Mouse (Mus musculus): ENCODE data around the gene Rasgef1b. TPM values are rescaled to one million over a fixed set of nuclear protein-coding genes. Genes with fewer than 3 reads are reported as not detected.

Gene Rasgef1b
- polyA plus RNA-seq, 2 experiments: 4.3 to 9.2 TPM

GRCm38 (mm10) chr5:99288262-99288661 lies 440.6 kb downstream of the Rasgef1b start:
- no peaks in the 10 kb centered on the region for H3K4me1 ChIP-seq (ENCODE audit: control insufficient read depth, insufficient read depth, low read length)
- no peak overlapping the region for H3K4me3 ChIP-seq (replicated peaks; ENCODE audit: low read length)
- H3K36me3 ChIP-seq (ENCODE audit: control insufficient read depth, insufficient read depth, low read length): no peaks in the 10 kb centered on the region
- no peak for TF ChIP-seq POLR2A (IDR thresholded peaks at IDR 0.05; ENCODE audit: borderline replicate concordance, extremely low read depth, insufficient read depth, insufficient read length)
- no peak for ATAC-seq (ENCODE audit: low FRiP score, low read depth)
- 86% methylated on average over 4 of the region's 4 CpGs for WGBS
- DNase-seq (ENCODE audit: low spot score): no peak
- H3K4me2 ChIP-seq (replicated peaks; ENCODE audit: low read depth, low read length, severe bottlenecking): no peak overlapping the region
- H3K9ac ChIP-seq (ENCODE audit: low read depth, low read length, severe bottlenecking): no peak overlapping the region
- no peaks in the 10 kb centered on the region for H3K9me3 ChIP-seq (ENCODE audit: control insufficient read depth, low read length)
- no peak overlapping the region for H3K27ac ChIP-seq (replicated peaks; ENCODE audit: low read depth, low read length)
- H3K27me3 ChIP-seq (ENCODE audit: control insufficient read depth, insufficient read depth, low read length): no peaks in the 10 kb centered on the region

- TF ChIP-seq POLR2A (IDR thresholded peaks at IDR 0.05; ENCODE audit: borderline replicate concordance, extremely low read depth, insufficient read depth, insufficient read length): no peak
- Histone ChIP-seq H3K27me3 (ENCODE audit: control insufficient read depth, insufficient read depth, low read length) (no peaks in the 10 kb centered on the region), H3K27ac (replicated peaks; ENCODE audit: low read depth, low read length) (no peak overlapping the region), H3K4me1 (ENCODE audit: control insufficient read depth, insufficient read depth, low read length) (no peaks in the 10 kb centered on the region), H3K4me2 (replicated peaks; ENCODE audit: low read depth, low read length, severe bottlenecking) (no peak overlapping the region), H3K9me3 (ENCODE audit: control insufficient read depth, low read length) (no peaks in the 10 kb centered on the region), H3K36me3 (ENCODE audit: control insufficient read depth, insufficient read depth, low read length) (no peaks in the 10 kb centered on the region), H3K9ac (ENCODE audit: low read depth, low read length, severe bottlenecking) (no peak overlapping the region), H3K4me3 (replicated peaks; ENCODE audit: low read length) (no peak overlapping the region)
- 91% methylated on average over 6 of the region's 6 CpGs for WGBS
- DNase-seq (ENCODE audit: low spot score): no peak
- ATAC-seq (ENCODE audit: low FRiP score, low read depth): no peak
Measured at GRCm38 (mm10) chr5:99287647-99288185, 441.1 kb downstream of the Rasgef1b start.

DNA sequence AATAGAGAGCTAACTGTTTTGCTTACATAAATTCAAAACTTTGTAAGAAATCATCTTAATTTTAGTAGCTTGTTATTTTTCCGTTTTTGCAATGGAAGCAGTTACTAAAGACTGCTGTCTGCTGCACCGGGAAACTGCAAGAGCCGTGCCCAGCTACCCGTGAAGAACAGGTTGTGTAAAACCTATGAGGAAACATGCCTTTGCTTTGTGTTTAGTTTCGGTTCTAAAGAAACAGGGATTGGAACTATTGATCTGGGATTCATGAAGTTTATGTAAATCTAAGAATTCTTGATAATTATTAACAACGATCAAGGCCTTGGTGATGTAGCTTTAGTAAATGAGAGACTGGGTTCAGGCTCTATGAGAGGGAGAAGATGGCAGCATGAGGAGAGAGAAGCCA lies 442.3 kb downstream of the Rasgef1b start:
- no peaks in the 10 kb centered on the region for H3K27me3 ChIP-seq (ENCODE audit: control insufficient read depth, insufficient read depth, low read length)
- no peak overlapping the region for H3K9ac ChIP-seq (ENCODE audit: low read depth, low read length, severe bottlenecking)
- H3K4me1 ChIP-seq (ENCODE audit: control insufficient read depth, insufficient read depth, low read length): no peaks in the 10 kb centered on the region
- no peaks in the 10 kb centered on the region for H3K36me3 ChIP-seq (ENCODE audit: control insufficient read depth, insufficient read depth, low read length)
- H3K4me2 ChIP-seq (replicated peaks; ENCODE audit: low read depth, low read length, severe bottlenecking): no peak overlapping the region
- H3K9me3 ChIP-seq (ENCODE audit: control insufficient read depth, low read length): no peaks in the 10 kb centered on the region
- ATAC-seq (ENCODE audit: low FRiP score, low read depth) (no peak), DNase-seq (ENCODE audit: low spot score) (no peak)
- TF ChIP-seq POLR2A (IDR thresholded peaks at IDR 0.05; ENCODE audit: borderline replicate concordance, extremely low read depth, insufficient read depth, insufficient read length): no peak
- 88% methylated on average over 6 of the region's 6 CpGs for WGBS
- no peak overlapping the region for H3K4me3 ChIP-seq (replicated peaks; ENCODE audit: low read length)
- H3K27ac ChIP-seq (replicated peaks; ENCODE audit: low read depth, low read length): no peak overlapping the region

DNA sequence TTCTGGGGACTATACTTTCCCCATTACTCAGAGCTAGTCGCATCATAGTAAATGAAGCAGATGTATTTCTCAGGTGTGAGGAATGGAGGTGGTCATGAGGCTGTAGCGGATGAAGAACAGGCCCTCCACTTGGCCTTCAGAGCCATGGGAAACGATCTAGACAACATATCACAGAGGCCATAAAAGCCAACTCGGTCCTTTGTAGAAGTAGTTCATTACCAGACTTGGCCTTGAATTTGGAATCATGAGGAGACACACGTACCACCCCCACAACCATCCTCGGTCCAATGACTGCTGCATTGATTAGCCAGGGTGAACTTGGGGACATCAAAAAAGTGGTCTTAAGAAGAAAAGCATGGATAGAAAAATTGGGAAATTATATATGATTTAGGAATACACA lies 442.8 kb downstream of the Rasgef1b start:
- H3K4me3 ChIP-seq (replicated peaks; ENCODE audit: low read length): no peak overlapping the region
- no peak for DNase-seq (ENCODE audit: low spot score)
- no peaks in the 10 kb centered on the region for H3K27me3 ChIP-seq (ENCODE audit: control insufficient read depth, insufficient read depth, low read length)
- no peak overlapping the region for H3K27ac ChIP-seq (replicated peaks; ENCODE audit: low read depth, low read length)
- no peak for ATAC-seq (ENCODE audit: low FRiP score, low read depth)
- no peaks in the 10 kb centered on the region for H3K4me1 ChIP-seq (ENCODE audit: control insufficient read depth, insufficient read depth, low read length)
- no peak overlapping the region for H3K9ac ChIP-seq (ENCODE audit: low read depth, low read length, severe bottlenecking)
- WGBS: 78% methylated on average over 6 of the region's 6 CpGs
- no peak overlapping the region for H3K4me2 ChIP-seq (replicated peaks; ENCODE audit: low read depth, low read length, severe bottlenecking)
- no peak for TF ChIP-seq POLR2A (IDR thresholded peaks at IDR 0.05; ENCODE audit: borderline replicate concordance, extremely low read depth, insufficient read depth, insufficient read length)
- H3K36me3 ChIP-seq (ENCODE audit: control insufficient read depth, insufficient read depth, low read length): no peaks in the 10 kb centered on the region
- H3K9me3 ChIP-seq (ENCODE audit: control insufficient read depth, low read length): no peaks in the 10 kb centered on the region

GRCm38 (mm10) chr5:99284369-99284768 lies 444.5 kb downstream of the Rasgef1b start:
- peaks cover 11% of the 10 kb centered on the region for H3K4me1 ChIP-seq (ENCODE audit: control insufficient read depth, insufficient read depth, low read length)
- no peaks in the 10 kb centered on the region for H3K27me3 ChIP-seq (ENCODE audit: control insufficient read depth, insufficient read depth, low read length)
- H3K4me3 ChIP-seq (replicated peaks; ENCODE audit: low read length): no peak overlapping the region
- no peak for TF ChIP-seq POLR2A (IDR thresholded peaks at IDR 0.05; ENCODE audit: borderline replicate concordance, extremely low read depth, insufficient read depth, insufficient read length)
- ATAC-seq (ENCODE audit: low FRiP score, low read depth) (no peak), DNase-seq (ENCODE audit: low spot score) (no peak)
- no peak overlapping the region for H3K4me2 ChIP-seq (replicated peaks; ENCODE audit: low read depth, low read length, severe bottlenecking)
- H3K36me3 ChIP-seq (ENCODE audit: control insufficient read depth, insufficient read depth, low read length): no peaks in the 10 kb centered on the region
- 89% methylated on average over 7 of the region's 7 CpGs for WGBS
- no peak overlapping the region for H3K27ac ChIP-seq (replicated peaks; ENCODE audit: low read depth, low read length)
- H3K9me3 ChIP-seq (ENCODE audit: control insufficient read depth, low read length): no peaks in the 10 kb centered on the region
- no peak overlapping the region for H3K9ac ChIP-seq (ENCODE audit: low read depth, low read length, severe bottlenecking)

- TF ChIP-seq POLR2A (IDR thresholded peaks at IDR 0.05; ENCODE audit: borderline replicate concordance, extremely low read depth, insufficient read depth, insufficient read length): no peak
- ATAC-seq (ENCODE audit: low FRiP score, low read depth) (no peak), DNase-seq (ENCODE audit: low spot score) (no peak)
- no peak overlapping the region for H3K9ac ChIP-seq (ENCODE audit: low read depth, low read length, severe bottlenecking)
- no peak overlapping the region for H3K4me3 ChIP-seq (replicated peaks; ENCODE audit: low read length)
- 87% methylated on average over 3 of the region's 3 CpGs for WGBS
- H3K9me3 ChIP-seq (ENCODE audit: control insufficient read depth, low read length): no peaks in the 10 kb centered on the region
- H3K27me3 ChIP-seq (ENCODE audit: control insufficient read depth, insufficient read depth, low read length): no peaks in the 10 kb centered on the region
- H3K27ac ChIP-seq (replicated peaks; ENCODE audit: low read depth, low read length): no peak overlapping the region
- peaks cover 12% of the 10 kb centered on the region for H3K4me1 ChIP-seq (ENCODE audit: control insufficient read depth, insufficient read depth, low read length)
- no peaks in the 10 kb centered on the region for H3K36me3 ChIP-seq (ENCODE audit: control insufficient read depth, insufficient read depth, low read length)
- H3K4me2 ChIP-seq (replicated peaks; ENCODE audit: low read depth, low read length, severe bottlenecking): no peak overlapping the region
Measured at GRCm38 (mm10) chr5:99283636-99284035, 445.2 kb downstream of the Rasgef1b start.
